Mouse (Mus musculus) cerebellum, postnatal 14 days (tissue): ENCODE results near the gene Ceacam19.

Experiments used
- DNase-seq, 2 experiments: peaks; one replicate each; pipeline ENCODE4 v3.0.0; 2021; ENCODE audit warnings: mixed read lengths in 2 of 2

The Ceacam19 gene

DNA sequence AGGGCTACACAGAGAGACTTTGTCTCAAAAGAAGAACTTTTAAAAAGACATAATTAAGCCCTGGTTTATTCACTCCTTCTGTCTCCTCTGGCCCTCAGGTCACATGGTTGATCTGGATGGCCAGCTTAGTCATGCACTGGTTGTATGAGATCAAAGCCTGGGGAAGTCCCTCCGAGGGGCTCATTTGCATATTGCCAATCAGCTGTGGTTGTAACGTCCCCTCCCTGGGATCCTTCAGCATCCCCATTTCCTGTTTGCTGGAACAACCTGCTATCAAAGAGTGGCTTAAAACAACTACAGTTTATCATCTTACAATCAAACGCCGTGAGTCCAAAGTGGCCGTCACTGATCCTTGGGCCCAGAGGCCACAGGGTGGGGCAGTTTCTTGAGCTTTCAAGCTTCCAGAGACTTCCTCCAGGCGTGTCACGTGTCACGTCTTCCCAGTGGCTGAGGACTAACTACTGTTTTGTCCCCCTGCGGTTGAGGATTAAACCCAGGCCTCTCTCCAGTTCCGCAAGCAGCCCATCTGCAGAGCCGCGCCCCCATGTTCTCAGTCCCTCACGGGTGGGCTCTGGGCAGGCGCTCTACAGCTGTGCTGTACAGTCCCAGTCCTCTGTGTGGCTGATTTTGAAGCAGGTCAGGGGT, 10.9 kb downstream of the Ceacam19 start:
- no peak for DNase-seq

DNA sequence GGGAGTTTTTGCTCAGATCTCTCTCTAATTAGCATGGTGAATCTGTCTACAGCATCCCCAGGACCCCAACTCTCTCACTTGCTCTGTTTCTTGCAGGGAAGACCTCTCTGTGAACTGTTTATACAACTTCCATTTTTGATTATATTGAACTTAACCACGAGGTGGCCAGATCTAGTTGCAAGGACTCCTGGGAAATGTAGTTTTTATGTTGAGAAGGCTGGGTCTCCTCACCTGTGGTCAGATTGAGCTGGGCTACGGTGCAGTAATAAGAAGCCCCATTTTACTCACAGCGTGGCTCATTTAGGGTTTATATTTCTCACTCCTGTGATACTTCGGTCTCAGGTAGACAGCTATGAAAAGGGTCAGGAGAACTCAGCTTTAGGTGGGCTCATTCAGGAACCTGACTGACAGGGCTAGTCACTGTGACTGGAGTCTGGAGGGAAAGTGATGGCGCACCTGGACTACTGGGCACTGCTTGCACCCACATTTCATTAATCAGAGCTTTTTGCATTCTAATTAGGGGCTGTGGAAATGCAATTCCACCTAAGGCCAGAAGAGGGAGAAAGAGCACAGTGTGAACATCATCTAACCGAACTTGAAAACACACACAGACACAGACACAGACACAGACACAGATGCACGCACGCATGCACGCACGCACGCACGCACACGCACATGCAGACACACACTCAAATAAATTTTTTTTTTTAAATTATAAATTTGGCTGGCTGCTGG, 11.7 kb downstream of the Ceacam19 start:
- DNase-seq: peak; percentile 50 to 66

DNA sequence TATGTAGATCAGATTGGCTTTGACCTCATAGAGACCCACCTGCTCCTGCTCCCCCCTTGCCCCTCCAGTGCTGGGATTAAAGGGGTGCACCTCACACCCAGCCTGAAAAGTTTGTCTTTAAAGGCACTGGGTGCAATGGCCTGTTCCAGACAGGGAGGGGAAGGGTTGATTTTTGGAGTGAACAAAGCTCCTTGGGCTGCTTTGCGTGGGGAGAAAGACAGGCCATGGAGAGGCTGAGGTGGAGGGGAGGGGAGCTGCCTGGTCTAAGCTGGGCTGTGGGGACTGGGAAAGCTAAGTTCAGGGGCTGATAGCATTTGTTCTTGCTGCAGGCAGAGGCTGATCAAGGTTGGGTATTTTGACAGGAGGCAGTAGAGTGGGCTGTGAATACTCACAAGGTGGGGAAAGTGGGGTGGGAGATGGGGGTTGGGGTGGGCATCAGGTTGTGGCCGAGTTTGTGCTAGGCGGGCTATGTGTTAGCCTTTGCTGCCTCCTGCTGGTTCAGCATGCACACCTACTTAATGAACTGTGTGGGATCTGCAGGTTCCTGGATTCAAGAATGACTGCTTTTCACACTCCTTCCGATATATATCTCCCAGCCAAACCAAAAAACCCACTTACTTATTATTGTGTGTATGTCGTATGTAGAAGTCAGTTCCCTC, 15.7 kb downstream of the Ceacam19 start:
- no peak for DNase-seq

DNA sequence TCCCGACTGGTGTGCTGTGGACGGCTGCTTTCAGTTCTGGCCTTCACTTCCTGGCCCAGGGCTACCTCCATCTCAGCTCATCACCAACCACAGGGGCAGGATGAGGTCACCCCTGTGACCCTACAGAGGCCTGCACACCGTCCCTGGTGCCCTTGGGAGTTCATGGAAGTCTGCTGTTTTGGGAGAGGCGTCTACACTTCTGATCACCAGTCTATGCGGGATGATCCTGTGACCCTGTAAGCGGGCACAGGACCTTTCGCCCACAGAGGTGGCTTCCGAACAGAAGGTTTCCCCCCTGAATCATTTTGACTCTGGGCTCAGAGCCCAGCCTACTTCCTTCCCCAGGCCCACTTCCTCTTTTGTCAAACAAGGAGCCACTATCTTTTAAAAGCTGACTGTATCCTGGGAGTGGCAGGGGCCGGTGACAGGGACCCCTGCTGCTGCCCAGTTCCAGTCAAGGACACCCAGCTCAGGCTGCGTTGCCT, 16.6 kb downstream of the Ceacam19 start:
- no peak for DNase-seq

DNA sequence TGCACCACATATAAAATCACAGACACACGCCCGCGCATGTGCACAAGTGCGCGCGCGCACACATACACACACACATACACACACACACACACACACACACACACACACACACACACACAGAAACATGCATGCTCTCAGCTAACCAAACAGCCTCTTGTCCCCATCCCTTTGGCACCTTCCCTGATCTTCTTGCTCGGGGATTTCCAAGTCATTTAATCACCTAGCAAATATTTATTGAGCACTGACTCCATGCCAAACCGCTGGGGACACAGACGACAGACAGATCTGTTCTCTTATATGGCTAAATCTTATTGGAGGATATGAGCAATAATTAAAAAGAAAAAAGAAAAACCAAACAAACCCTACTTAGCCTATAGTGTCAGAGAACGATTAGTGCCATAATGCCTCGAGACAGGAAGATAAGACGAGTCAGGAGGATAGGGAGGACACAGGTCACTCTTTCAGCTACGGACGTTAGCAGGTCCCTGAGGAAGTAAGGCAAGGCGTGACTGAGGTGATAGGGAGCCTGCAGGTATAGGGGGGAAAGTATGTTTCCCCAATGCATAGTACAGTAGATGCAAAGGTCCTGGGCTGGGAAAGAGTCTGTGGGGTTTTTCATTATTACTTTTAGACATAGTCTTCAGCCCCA, 19.9 kb downstream of the Ceacam19 start:
- DNase-seq: no peak

DNA sequence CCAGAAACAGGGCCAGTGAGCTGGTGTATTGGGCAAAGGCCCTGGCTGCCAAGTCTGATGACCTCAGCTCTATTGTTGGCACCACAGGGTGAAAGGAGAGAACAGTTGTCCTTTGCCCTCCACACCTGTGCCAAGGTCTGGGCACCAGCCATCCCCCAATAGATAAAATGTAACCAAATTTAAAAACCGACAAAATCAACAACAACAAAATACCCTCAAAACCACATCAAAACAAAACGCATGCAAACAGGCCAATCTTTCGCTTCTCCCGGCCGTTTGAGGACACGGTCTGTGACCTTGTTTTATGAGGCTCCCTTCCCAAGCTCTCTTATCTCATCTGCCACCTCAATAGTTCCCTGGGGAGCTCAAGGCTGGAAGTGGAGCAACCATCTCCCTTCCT, 21.3 kb downstream of the Ceacam19 start:
- DNase-seq: no peak

DNA sequence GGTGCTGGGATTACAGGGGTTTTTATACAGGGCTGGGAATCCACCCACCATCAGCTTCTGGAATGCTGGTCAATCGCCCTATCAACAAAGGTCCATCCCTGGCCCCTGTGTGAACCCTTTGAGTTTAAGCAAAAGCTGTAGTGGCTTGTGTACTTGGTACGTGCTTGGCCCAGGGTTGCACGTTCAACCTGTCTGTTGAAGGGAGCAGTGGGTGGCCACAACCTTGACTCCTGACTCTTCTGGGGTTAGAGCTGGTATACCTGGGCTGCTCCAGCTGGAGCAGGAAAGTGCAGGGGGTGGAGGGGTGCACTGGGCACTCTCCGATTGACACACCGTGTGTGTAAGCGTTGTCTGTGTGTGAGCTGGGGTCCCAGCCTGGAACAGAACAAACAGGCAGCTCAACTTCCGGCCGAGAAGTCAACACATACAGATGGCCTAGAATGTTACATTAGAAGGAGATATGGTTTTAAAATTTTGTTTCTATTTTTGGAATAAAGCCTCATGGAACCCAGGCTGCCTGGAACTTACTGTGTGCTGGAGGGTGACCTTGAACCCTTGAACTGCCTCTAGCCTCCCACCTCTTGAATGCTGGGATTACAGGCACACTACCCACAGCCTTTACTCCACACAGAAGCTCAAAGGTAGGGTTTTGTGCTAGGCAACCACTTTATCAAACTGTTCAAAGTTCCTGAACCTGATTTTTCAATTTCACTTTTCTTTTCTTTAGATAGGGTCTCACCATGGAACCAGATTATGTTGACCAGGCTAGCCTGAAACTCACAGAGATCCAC, 22.3 kb downstream of the Ceacam19 start:
- no peak for DNase-seq

DNA sequence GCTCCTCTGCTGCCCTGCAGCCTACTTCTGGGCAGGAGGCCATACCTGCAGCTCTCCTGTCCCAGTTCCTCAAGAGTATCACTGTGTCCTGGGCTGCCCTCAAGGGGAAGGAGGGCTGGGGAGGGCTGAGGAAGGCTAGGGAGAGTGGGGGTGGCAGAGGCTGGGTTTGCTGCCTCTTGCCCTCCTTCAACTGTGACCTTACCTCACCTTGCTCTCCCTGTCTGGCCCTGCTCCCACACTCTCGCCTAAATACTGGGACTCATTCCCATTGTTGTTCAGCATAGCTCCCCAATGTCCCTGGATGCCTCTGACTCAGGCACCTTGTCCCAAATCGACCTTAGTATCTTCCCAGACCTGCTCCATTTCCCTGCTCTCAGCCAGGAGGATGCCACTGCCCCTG, 23.5 kb downstream of the Ceacam19 start:
- DNase-seq: no peak

DNA sequence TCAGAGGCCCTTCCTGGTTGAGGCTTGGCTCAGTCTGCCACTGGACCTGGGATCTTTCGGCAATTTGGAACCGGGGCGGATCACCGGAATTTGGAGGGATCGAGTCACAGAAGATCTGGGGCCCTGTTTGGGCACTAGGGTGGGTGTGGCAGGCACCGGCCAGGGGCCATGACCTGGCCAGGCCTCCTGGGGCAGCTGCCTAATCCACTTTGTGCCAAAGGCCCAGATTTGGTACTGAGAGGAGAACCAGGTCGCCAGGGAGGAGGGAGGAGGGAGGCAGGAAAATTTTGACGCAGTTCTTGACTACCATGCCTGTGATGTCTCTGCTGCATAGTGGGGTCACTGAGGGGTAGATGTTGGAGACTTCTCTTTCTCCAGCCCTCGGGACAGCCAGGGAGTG, 26.6 kb downstream of the Ceacam19 start, which contains the start of gene Ceacam16:
Ceacam16 (minus strand) TSS at position 101 of the 400 bp plus-strand sequence.
- DNase-seq: no peak

DNA sequence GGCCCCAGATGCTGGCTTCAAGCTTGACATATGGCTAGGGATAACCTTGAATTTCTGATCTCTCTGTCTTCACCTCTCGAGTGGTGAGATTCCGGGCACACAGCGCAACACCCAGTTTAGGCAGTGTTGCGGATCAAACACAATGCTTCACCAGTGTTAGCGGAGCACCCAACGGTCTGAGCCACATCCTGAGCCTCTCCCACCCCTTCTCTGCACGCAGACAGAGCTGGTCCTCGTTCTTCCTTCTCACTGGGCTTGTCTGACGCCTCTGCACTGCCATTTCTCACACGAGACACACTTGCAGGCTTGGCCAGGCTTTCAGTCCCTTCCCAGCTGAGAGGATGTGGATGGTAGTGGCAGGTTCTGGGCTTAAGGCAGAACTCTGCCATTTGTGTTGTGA, 28.0 kb downstream of the Ceacam19 start:
- no peak for DNase-seq

DNA sequence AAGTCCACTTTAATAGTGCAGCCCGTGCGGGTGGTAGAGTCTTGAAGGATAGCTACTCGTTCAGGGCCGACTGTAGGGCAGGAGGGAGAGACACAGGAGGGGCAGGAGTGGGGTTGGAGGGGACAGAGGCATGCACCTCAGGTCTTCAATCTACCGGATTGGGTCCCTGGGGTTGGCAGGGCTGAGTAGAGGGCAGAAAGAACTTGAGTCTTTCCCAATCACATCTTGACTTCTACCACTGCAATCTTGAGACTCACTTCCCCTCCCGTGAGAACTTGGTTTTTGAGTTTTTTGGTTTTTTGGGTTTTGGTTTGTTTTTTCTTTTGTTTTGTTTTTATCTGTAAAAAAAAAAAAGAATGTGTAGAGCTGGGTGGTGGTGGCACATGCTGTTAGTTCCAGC, 31.5 kb downstream of the Ceacam19 start:
- DNase-seq: no peak

DNA sequence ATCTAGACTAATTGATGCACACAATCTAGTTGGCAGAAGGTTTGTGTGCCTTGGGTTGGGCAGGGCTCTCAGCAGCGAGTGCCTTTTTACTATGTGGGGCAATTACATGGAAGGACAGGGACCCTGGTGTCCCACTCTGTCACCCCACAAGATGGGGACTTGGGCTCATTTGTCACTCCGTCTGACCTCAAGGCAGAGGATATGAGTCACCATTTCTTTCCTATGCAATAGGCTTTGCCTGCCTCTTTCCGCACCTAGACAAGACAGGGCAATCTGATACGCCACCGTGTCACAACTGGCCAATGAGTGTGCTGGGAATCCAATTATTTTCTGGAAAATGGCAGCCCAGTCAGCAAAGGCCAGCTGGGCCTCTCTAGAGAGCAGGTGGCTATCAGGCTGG, 32.1 kb downstream of the Ceacam19 start:
- DNase-seq: no peak

DNA sequence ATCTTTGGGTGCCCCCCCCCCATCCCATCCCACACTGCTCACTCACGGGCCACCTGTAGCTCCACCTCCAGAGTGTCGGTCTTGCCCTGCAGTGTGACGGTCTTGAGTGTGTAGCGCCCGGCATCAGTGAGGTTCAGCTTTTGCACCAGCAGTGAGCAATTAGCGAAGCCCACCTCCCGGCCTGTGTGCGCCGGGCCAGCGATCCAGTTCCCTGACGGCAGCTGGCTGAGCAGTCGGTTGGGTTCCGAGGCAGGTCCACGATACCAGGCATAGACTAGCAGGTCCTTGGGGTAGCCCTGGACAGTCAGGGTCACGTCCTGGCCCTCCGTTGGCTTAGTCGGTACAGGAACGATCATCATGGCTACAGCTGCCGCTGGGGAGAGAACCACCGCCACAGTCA, 34.2 kb downstream of the Ceacam19 start:
- no peak for DNase-seq

DNA sequence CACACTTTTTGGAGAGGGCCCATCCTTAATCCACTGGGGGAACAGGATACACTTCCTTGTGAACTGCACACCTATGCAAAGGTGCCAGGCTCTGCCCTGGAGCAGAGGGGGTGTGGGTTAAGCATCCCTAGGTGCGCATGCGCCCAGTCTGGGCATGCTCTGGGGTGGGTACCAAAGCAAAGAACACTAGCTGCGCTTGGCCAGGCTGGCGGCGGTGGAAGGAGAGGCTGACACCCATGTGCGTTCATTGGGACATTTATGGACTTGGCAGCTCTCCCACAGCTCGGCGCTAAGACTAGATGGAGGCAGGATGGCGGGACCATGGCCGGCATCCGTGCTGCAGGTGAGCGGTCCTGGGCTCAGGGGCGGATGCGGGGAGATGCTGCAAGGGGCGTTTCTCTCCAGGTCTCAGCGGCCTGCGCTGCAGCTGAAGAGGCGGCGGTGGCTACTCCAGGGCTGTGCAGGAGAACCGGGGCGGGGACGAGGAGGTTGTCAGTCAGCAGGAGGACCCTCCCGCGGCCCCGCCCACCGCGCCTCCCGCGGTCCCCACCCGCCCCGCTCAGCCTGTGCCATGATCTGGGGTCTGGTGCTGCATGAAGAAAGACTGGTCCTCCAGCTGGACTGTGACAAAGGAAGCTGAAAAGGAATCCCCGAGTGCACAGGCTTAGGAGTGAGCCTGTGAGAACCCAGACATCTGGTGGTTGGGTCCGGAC, 35.8 kb downstream of the Ceacam19 start, which contains the start of gene Gm19345:
Gm19345 (plus strand) TSS at position 146 of the 713 bp plus-strand sequence.
- peak; percentile 14 to 20 for DNase-seq

DNA sequence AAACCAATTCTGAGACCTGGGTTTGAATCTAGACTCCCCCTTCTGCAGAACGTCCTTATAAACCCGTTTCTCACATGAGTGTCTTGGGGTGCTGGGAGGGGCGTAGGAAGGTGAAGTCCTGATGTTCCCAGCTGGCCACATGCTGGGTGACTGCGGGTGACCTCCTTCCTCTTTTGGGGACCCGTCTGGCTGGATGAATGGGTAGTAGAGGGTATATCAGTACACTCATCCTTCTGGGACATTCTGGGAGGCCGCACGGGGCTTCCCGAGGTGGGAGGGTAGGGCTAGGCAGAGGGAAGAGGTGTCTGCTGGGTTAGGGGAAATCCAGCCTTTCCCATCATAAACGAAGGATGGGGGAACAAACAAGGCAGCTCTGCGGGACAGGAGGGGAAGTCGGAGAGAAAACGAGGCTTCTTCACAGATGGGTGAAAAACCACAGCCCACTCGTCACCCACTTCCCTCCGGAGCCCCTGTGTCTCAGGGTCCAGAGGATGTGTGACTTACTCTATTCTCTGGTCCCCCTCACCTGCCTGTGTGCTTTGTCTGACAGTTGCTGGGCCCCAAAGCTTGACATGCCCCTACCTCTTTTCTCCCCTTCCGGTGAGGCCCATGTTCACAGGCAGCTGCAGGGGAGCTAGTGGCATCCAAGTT, 43.1 kb downstream of the Ceacam19 start:
- no peak for DNase-seq

DNA sequence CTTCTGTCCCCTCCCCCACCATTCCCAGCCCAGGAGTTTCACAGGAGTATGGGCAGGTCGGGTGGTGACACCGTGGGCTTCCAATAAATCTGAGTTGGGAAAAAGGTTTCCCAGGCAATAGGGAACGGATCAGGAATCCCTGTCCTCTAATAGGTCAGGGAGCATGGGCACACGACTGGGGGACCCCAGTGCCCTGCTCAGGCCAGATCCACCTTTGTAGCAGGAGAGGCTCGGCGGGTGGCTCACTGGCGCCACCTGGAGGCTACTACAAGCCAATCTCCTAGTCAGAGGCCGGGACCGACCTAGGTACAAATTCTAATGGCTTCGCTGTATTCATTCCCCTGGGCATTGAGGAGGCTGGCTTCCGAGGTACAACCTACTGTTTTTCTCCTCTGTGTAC, 44.2 kb downstream of the Ceacam19 start:
- peak; percentile 70 to 76 for DNase-seq

DNA sequence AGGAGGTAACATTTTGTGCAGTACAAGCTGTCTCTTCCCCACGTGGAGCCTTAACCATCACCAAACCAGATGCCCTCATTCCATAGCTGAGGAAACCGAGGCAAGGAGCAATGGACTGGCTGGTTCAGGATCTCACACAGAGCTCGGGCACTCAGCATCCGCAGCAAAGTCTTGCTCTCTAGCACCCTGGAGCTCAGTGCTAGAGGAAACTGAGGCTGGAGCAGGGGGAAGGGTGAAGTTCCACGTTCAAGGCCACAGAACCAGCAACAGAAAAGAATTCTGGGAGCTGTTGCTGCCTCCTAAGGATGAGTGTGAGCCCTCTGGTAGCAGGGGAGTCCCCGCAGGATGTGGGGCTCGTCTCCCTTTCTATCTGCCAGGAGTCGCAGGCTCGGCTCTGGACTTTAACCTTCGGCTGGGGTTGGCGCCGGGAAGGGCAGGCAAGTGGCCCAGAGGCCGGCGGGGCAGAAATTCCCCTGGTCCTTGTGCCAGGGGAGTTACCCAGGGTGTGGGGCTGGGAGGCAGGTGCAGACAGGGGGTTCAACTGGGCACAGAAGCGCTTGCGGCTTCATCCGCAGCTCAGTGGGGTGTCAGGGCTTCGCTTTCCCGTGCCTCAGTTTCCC, 44.8 kb downstream of the Ceacam19 start:
- no peak for DNase-seq

DNA sequence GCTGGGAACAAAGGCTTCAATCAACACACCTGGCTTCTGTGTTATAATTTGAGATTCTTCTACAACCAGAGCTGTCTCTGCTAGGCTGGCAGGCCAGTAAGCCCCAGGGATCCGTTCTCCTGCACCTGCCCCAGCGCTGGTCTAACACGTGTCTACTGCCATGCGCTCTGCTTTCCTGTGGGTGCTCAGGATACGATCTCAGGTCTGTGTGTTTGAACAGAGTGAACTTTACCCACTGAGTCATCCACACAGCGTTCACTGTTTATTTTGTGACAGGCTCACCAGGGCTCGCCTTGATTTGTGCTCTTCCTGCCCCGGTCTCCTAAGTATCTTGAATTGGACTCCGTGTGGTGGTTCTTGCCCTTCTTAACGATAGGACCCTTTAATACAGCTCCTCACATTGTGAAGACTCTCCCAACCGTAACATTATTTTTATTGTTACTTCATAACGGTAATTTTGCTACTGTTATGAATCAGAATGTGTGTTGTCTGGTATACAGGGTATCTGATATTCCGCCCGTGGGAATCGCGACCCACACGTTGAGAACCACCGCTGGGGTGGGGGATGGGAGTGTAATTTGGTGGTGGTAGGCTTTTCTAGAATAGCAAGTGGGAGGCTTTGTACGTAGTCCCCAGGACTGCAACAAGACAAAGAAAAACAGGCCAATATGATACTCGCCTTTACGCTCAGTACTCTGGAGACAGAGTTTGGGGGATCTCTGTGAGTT, 45.9 kb downstream of the Ceacam19 start:
- no peak for DNase-seq

DNA sequence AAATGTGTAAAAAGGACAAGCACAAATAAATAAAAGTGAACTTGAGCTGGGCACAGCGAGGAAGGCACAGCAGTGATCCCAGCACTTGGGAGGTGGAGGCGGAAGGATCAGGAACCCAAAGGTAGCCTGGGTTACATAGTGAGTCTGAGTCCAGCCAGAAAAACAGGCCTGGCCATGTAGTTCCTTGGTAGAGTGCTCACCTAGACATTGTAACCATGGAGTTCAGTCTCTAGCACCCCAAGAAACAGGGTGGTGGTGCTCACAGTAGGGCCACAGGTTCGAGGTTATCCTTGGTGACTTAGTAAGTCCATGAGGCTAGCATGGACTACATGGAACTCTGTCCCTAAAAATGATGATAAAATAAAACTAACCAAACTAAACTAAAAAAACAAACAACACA, 46.8 kb downstream of the Ceacam19 start:
- no peak for DNase-seq

DNA sequence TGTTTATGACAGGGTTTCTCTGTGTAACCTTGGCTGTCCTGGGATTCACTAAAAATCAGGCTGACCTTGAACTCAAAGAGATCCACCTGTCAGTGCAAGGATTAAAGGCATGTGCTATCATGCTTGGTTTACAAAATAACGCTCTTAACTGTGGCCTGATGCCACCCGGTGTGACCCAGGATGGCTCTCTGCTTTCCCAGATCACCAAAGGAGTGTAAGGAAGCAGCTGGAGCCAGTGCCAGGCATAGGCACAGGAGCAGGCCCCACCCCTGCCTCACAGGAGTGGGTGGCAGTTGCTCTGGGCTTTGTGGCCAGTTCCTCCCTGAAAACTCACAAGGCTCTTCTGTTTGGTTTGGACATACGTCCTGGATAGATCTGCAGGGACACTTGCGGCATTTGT, 47.4 kb downstream of the Ceacam19 start:
- no peak for DNase-seq
